Mouse (Mus musculus) intestine, embryonic 15.5 days (tissue): ENCODE data around the gene Napa. TPM values are rescaled to one million over a fixed set of nuclear protein-coding genes. Genes with fewer than 3 reads are reported as not detected.
A peak's percentile ranks its signal among the peaks of the same experiment; 100 is the strongest.

Source experiments
- ATAC-seq: fragments of 200-750 bp; cut with Nextera tagmentation; 2 replicates; pipeline ENCODE4 v1.8.0; 2017; ENCODE audit warnings: moderate TSS enrichment, moderate library complexity
- H3K27ac ChIP-seq: fragments of 300-500 bp; sonication (generic); 2 replicates; pipeline ENCODE4 v1.5.1; 2015; ENCODE audit warnings: mild to moderate bottlenecking, inconsistent platforms
- H3K27me3 ChIP-seq: fragments of 300-500 bp; sonication (generic); replicated peaks from 2 replicates; pipeline ENCODE4 v1.6.1; 2015; ENCODE audit warnings: inconsistent platforms
- H3K36me3 ChIP-seq: fragments of 300-500 bp; sonication (generic); 2 replicates; pipeline ENCODE4 v1.6.1; 2015; ENCODE audit warnings: inconsistent platforms
- H3K4me1 ChIP-seq: fragments of 300-500 bp; sonication (generic); replicated peaks from 2 replicates; pipeline ENCODE4 v1.6.1; 2015; ENCODE audit warnings: inconsistent platforms
- H3K4me2 ChIP-seq: fragments of 300-500 bp; sonication (generic); replicated peaks from 2 replicates; pipeline ENCODE4 v1.6.1; 2015; ENCODE audit warnings: mild to moderate bottlenecking, inconsistent platforms
- H3K4me3 ChIP-seq: fragments of 300-500 bp; sonication (generic); replicated peaks from 2 replicates; pipeline ENCODE4 v1.5.1; 2015; ENCODE audit warnings: inconsistent platforms
- H3K9ac ChIP-seq: fragments of 300-500 bp; sonication (generic); 2 replicates; pipeline ENCODE4 v1.6.1; 2015; ENCODE audit warnings: inconsistent platforms
- H3K9me3 ChIP-seq: fragments of 300-500 bp; sonication (generic); 2 replicates; pipeline ENCODE4 v1.6.1; 2016; ENCODE audit warnings: inconsistent platforms
- WGBS: fragments of 180-500 bp; shearing (Covaris S2); methylation state at CpG from one replicate; pipeline ENCODE4 v1.1.7; 2015; 5-methylcytosine and 5-hydroxymethylcytosine counted together
- polyA plus RNA-seq: library from polyadenylated mRNA; unstranded; fragments of >200 nt; fragmentation: Nextera tagmentation; extraction: Ambion mirVana; gene quantifications from 2 replicates; pipeline ENCODE4 v1.2.1, GENCODE M21; 2015

Napa gene
- polyA plus RNA-seq: 186 and 194 TPM in 2 replicates

DNA sequence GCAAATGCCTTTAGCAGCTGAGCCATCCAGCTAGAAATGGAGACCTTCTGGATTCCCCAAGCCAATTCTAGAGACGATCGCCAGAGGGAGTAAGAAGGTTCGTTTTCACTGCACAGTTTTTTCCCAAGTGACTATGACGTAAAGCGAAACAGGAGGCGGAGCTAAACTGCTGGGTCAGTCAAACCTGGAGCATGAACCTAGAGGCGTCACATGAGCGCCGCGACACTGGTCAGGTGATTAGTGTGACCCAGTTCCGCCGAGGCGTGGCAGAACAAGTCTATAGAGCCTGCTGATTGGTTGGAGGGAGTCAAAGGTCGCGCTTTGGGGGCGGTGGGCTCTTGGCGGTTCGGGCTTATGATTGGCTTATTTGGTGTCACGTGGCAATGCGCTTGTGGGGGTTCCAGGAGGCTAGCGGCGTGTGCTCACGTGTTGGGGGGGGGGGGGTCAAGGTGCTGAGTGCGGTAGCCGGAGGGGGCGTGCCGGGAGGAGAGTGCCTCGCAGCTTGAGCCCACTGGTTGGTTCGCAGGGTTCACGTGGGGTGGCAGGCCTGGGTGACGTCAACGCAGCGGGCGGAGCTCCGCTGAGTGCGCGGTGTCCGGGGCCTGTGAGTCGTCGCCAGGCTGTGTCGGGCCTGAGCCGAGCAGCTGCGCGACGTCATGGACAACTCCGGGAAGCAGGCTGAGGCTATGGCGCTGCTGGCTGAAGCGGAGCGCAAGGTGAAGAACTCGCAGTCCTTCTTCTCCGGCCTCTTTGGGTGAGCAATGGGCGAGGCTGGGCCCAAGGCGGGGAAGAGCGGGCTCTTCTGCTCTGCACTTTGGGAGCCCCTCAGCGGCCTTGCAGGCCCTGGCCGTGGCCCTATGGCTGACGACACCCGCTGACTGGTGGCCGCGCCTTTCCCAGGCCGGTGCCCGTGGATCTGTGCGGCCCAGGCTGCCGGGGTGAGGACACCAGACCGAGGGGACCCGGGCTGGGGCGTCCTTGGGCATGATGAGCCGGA lies at the start of gene Napa:
Napa (plus strand) TSS at position 438 of the 997 bp plus-strand sequence.
- WGBS: under 1% methylated on average over 68 of the region's 68 CpGs
- Histone ChIP-seq H3K27me3 (no peaks in the 10 kb centered on the region), H3K4me1 (peaks cover 23% of the 10 kb centered on the region), H3K9me3 (no peaks in the 10 kb centered on the region), H3K36me3 (no peaks in the 10 kb centered on the region), H3K27ac (peak within 1 kb of the TSS; percentile 77), H3K4me2 (peak within 1 kb of the TSS; percentile 72), H3K9ac (peak within 1 kb of the TSS; percentile 98), H3K4me3 (peak within 1 kb of the TSS; percentile 99)
- peak; percentile 99 for ATAC-seq

DNA sequence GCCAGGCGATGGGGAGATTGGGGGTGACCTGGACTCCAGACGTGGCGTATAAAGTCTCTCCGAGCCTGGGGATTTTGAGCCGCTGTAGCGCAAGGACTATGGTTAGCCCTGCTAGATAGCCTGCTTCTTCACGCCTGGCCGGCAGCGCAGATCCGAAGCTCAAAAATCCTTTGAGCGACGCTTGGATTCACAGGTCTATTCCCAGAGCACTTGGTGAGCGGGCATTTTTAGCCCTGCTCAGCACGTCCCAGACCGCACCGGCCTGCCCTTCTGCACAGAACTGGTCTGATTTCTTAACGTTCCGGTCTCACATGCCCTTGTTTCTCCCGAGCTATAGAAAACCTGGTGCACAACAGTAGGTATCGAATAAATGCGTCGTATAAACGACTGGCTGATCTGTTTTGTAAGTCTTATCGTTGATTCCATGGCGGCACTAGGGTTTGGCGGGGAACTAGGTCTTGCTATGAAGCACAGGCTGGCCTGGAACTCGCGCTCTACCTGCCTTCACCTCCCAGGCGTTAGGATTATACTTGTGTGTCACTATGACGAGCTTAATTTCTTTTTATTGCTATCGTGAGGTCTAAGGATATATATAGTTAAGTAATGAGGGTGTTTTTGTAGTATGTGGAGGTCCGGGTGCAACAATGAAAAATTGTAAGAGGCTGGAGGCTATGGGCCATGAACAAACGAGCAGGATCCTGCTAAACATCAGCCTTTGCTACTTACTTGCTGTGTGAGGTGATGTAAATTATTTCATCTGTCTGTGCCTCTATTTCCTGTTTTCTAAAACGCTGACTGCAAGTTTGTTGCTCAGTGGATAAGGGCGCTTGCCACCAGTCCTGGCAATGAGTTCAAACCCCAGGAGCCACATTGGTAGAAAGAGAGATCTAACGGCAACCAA lies 49.3 kb upstream of the Napa start:
- Histone ChIP-seq H3K4me1 (peaks cover 23% of the 10 kb centered on the region), H3K9me3 (no peaks in the 10 kb centered on the region), H3K27me3 (no peaks in the 10 kb centered on the region), H3K9ac (peak overlapping the region; percentile 82), H3K27ac (peak overlapping the region; percentile 85), H3K4me3 (peak overlapping the region; percentile 81), H3K4me2 (peak overlapping the region; percentile 87), H3K36me3 (no peaks in the 10 kb centered on the region)
- ATAC-seq: no peak; the same call in 1 of the 2 replicates
- WGBS: 6% methylated on average over 36 of the region's 36 CpGs

DNA sequence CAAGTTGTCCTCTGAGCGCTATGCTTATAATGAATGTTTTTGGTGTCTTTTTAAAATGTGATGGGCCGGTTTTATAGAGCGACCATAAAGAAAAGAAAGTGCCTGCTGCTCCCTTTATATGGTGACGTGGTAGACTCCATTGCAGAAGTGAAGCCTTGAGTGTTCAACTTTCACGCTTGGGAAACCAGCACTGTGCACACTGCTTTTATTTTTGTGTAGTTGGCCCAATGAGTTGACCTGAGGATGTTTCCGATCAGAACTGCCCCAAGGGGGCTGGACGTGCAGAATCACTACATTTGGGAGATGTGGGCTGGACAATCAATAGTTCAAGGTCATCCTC lies 48.7 kb upstream of the Napa start:
- 73% methylated on average over 7 of the region's 7 CpGs for WGBS
- H3K9ac ChIP-seq: no peak overlapping the region; the same call in 1 of the 2 replicates
- peak overlapping the region; percentile 81 for H3K4me3 ChIP-seq
- H3K9me3 ChIP-seq: no peaks in the 10 kb centered on the region
- no peaks in the 10 kb centered on the region for H3K36me3 ChIP-seq
- peak overlapping the region; percentile 87 for H3K4me2 ChIP-seq
- H3K27ac ChIP-seq: no peak overlapping the region
- peaks cover 20% of the 10 kb centered on the region for H3K4me1 ChIP-seq
- ATAC-seq: no peak
- H3K27me3 ChIP-seq: no peaks in the 10 kb centered on the region

DNA sequence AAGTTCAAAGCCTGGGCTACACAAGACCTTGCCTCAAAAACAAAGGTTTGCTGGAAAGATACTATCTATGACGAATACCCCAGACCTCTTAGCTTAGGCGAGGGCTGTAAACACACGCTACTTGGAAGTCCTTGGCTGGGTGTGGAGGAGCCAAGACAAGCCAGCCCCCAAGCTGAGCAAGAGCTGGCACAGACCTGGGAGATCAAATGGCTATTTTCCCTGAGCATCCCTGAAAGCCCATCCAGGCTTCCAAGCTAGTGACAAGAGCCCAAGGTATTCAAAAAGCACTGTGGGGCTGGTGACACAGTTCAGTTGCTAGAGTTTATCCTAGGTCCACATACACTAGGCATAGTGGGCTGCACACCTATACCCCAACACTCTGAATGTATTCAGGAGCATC lies 47.7 kb upstream of the Napa start:
- no peak overlapping the region for H3K4me2 ChIP-seq
- 84% methylated on average over 3 of the region's 3 CpGs for WGBS

DNA sequence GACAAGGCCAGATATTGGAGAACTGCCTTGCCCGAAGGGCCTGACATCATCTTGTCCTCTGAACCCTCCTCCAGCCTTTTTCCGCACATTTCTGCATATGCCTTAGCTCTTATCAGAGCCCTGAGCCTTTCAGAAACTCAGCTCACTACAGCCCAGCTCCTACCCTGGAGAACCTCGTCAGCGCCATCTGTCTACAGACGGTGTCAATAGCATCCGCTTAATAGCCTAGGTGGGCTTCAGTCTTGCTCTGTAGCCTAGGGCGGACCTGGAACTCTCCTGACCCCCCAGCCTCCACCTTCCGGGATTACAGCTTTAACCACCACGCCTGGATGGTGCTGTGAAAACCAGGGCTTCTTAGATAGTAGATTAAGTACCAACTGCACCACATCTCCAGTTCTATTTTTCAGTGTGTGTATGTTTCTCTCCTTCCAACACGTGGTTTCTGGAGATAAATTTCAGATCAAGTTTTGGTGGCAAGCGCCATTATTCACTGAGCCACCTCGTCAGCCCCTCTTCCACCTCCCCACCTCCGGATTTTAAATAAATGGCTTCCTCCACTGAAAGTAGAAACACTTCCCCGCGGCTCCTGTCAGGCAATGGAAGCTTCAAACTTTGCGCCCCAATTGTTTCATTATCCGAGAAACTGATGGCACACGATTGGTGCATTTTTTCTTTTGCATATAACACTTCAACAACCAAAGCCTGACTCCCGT lies 46.2 kb upstream of the Napa start:
- H3K27me3 ChIP-seq: no peaks in the 10 kb centered on the region
- 3% methylated on average over 19 of the region's 19 CpGs for WGBS
- H3K4me1 ChIP-seq: peaks cover 7% of the 10 kb centered on the region
- peak overlapping the region; percentile 82 for H3K4me2 ChIP-seq
- ATAC-seq: peak; percentile 27
- H3K9me3 ChIP-seq: no peaks in the 10 kb centered on the region
- H3K27ac ChIP-seq: peak overlapping the region; percentile 79
- no peaks in the 10 kb centered on the region for H3K36me3 ChIP-seq
- peak overlapping the region; percentile 59 for H3K9ac ChIP-seq
- peak overlapping the region; percentile 47 for H3K4me3 ChIP-seq

More for the DNA sequence above, 47.7 kb upstream of the Napa start:
- Histone ChIP-seq H3K4me1 (peaks cover 12% of the 10 kb centered on the region), H3K36me3 (no peaks in the 10 kb centered on the region), H3K27me3 (no peaks in the 10 kb centered on the region), H3K27ac (no peak overlapping the region), H3K9ac (no peak overlapping the region), H3K9me3 (no peaks in the 10 kb centered on the region), H3K4me3 (no peak overlapping the region)
- no peak for ATAC-seq

DNA sequence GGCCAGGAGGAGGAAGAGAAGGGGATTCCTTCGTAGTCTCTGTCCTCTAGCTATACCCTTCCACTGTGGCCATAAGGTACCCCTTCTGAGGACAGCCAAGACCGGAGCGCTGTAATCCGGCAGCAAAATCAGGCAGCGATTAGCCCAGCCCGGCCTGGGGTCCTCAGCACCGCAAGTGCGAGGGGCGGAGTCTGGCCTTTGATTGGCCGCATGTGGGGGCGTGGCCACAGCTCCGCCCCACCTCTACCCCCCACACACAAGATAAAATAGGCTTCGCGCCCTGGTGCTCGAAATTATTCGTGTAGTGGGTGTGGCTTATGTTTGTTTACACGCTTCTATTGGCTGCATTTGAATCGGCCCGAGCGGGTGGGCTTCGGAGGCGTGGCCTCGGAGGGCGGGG lies 45.6 kb upstream of the Napa start:
- H3K36me3 ChIP-seq: no peaks in the 10 kb centered on the region
- under 1% methylated on average over 24 of the region's 24 CpGs for WGBS

DNA sequence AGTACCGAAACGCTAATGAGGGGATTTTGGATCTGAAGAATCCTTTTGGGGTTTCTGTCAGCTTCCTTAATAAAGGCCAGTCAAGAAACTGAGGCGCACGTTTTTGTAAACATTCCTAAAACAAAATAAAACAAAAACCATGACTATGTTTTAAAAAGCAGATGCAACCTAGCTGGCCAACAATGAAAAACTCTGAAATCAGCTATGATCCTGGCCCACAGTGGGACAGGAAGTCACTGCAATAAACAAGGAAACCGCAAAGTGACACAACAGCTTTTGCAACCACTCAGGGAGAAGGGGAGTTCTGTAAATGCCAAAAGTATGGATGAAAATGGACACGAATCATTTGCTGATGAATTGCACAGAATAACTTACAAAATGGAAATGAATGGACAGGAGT lies 45.2 kb upstream of the Napa start:
- H3K9ac ChIP-seq: no peak overlapping the region
- no peaks in the 10 kb centered on the region for H3K9me3 ChIP-seq
- H3K27me3 ChIP-seq: no peaks in the 10 kb centered on the region
- no peaks in the 10 kb centered on the region for H3K36me3 ChIP-seq
- WGBS: 11% methylated on average over 6 of the region's 6 CpGs
- H3K4me3 ChIP-seq: peak overlapping the region; percentile 47
- no peak for ATAC-seq
- peak overlapping the region; percentile 82 for H3K4me2 ChIP-seq
- H3K4me1 ChIP-seq: peaks cover 7% of the 10 kb centered on the region
- peak overlapping the region; percentile 23; the same call in 1 of the 2 replicates for H3K27ac ChIP-seq

More for the DNA sequence above, 45.6 kb upstream of the Napa start:
- Histone ChIP-seq H3K4me3 (peak overlapping the region; percentile 47), H3K27me3 (no peaks in the 10 kb centered on the region), H3K9ac (peak overlapping the region; percentile 59), H3K9me3 (no peaks in the 10 kb centered on the region), H3K4me1 (peaks cover 7% of the 10 kb centered on the region), H3K27ac (peak overlapping the region; percentile 79), H3K4me2 (peak overlapping the region; percentile 82)
- peak; percentile 83 for ATAC-seq

DNA sequence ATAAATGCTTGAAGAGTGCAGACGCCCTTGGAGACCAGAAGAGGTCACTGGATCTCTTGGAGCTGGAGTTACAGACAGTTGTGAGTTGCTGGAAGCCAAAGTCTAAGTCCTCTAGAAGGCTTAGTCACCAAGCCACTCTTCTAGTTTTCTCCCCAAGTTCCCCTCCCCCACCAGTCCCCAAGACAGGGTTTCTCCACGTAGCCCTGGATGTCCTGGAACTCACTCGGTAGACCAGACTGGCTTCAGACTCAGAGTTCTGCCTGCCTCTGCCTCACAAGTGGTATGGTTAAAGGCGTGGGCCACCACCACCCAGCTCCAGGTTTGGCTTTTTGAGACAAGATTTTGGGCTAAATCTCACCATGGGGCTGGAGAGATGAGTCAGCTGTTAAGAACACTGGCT lies 43.3 kb upstream of the Napa start:
- no peaks in the 10 kb centered on the region for H3K27me3 ChIP-seq
- no peak overlapping the region for H3K4me3 ChIP-seq
- H3K36me3 ChIP-seq: no peaks in the 10 kb centered on the region
- no peak overlapping the region for H3K9ac ChIP-seq
- ATAC-seq: no peak
- peaks cover 7% of the 10 kb centered on the region for H3K4me1 ChIP-seq
- no peaks in the 10 kb centered on the region for H3K9me3 ChIP-seq
- H3K27ac ChIP-seq: no peak overlapping the region
- 68% methylated on average over 4 of the region's 4 CpGs for WGBS
- no peak overlapping the region for H3K4me2 ChIP-seq

DNA sequence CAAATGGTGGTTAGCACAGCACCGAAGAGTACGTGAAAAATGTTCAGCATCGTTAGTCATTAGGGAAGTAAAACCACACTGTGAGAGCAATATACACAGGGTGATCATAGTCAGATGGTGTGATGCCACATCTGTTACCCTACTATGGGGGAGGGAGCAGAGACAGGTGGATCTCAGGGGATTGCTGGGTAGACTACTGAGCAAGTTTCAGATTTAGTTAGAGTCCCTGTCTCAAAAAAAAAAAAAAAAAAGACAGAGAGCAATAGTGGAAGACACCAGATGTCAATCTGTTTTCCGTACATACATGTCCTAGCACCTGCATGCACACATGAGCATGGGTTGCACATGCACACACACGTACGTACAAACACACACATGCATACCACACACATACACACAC lies 42.6 kb upstream of the Napa start:
- no peak for ATAC-seq
- WGBS: 87% methylated on average over 6 of the region's 6 CpGs
- H3K4me2 ChIP-seq: no peak overlapping the region
- no peaks in the 10 kb centered on the region for H3K9me3 ChIP-seq
- H3K36me3 ChIP-seq: no peaks in the 10 kb centered on the region
- H3K27ac ChIP-seq: no peak overlapping the region
- H3K9ac ChIP-seq: no peak overlapping the region
- peaks cover 7% of the 10 kb centered on the region for H3K4me1 ChIP-seq
- H3K4me3 ChIP-seq: no peak overlapping the region
- no peaks in the 10 kb centered on the region for H3K27me3 ChIP-seq

DNA sequence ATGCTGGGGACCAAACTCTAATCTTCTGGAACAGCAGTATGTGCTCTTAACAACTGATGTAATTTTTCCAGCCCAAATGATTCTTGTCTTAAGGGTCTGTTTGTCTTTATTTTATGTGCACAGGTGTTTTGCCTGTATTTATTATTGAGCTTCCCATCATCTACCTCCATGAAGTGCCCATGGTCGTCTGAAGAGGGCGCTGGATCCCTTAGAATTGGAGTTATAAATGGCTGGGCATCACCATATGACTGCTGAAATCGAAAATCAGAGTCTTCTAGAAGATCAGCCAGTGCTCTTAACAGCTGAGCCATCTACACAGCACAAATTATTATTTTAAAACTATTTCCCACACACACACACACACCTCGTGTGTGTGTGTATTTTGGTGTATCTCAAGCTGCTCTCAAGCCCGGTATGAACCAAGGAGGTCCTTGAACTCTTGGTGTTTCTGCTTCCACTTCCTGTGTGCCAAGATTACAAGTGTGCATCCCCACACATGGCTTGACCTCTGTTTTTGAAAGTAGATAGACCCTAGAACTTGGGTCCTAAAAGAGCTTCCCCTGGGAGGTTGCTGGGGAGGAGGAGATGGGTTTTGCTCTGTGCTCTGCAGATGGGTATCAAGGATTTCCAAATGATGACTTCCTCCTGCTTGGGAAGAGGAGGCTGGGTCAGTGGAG lies 41.7 kb upstream of the Napa start:
- Histone ChIP-seq H3K27me3 (peaks cover 8% of the 10 kb centered on the region), H3K4me1 (peaks cover 9% of the 10 kb centered on the region), H3K27ac (no peak overlapping the region)

DNA sequence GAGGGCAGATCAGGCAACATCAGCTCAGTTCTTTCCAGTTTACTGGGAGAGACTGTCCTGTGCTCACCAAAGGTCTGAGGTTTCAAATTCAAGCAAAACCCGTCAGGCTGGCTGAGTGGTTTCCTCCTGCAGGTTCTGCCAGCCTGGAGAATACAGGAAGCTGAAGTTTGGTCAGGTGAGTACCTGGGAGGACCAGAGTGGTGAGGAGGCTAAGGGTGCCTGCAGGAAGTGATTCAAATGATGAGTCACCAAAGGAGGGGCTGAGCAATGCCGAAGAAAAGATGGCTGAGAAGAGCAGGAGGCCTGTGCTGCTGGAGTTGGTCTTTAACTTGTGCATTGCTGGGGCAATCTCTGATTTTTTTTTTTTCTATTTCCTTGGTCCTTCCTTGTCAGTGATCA lies 41.1 kb upstream of the Napa start:
- Histone ChIP-seq H3K27ac (no peak overlapping the region), H3K9ac (no peak overlapping the region), H3K4me1 (0 out of 2 replicates have a peak, but pooled peaks cover 4% of the 10 kb centered on the region), H3K27me3 (peaks cover 13% of the 10 kb centered on the region), H3K9me3 (peaks cover 4% of the 10 kb centered on the region; the same call in 1 of the 2 replicates), H3K4me2 (no peak overlapping the region), H3K36me3 (no peaks in the 10 kb centered on the region), H3K4me3 (no peak overlapping the region)
- WGBS: 36% methylated on average over 2 of the region's 2 CpGs
- 0 out of 2 replicates have a peak, but pooled peaks have one; percentile 21 for ATAC-seq

More for the DNA sequence above, 41.7 kb upstream of the Napa start:
- no peak for ATAC-seq
- no peak overlapping the region for H3K9ac ChIP-seq
- H3K36me3 ChIP-seq: no peaks in the 10 kb centered on the region
- no peak overlapping the region for H3K4me3 ChIP-seq
- H3K9me3 ChIP-seq: no peaks in the 10 kb centered on the region
- no peak overlapping the region for H3K4me2 ChIP-seq
- 18% methylated on average over 5 of the region's 5 CpGs for WGBS
